Mouse (Mus musculus) thymus, adult 2 months (tissue): ENCODE results near the gene Zkscan17. TPM values are rescaled to one million over a fixed set of nuclear protein-coding genes. Genes with fewer than 3 reads are reported as not detected.
A peak's percentile ranks its signal among the peaks of the same experiment; 100 is the strongest.

Experiments
- DNase-seq: peaks from one replicate; pipeline ENCODE4 v3.0.0; 2021
- H3K27ac ChIP-seq: fragments of 200-500 bp; 2 replicates; pipeline ENCODE4 v1.5.1; 2012; ENCODE audit warnings: low read length, control low read depth; ENCODE audit not compliant: control insufficient read depth, insufficient read depth
- H3K27me3 ChIP-seq: fragments of 200-500 bp; 2 replicates; pipeline ENCODE4 v1.6.1; 2012; ENCODE audit warnings: mild to moderate bottlenecking, low read length, moderate library complexity, mixed read lengths; ENCODE audit not compliant: control insufficient read depth, insufficient read depth
- H3K36me3 ChIP-seq: fragments of 200-500 bp; 2 replicates; pipeline ENCODE4 v1.6.1; 2012; ENCODE audit warnings: mild to moderate bottlenecking, low read length, moderate library complexity; ENCODE audit not compliant: control insufficient read depth, insufficient read depth
- H3K4me1 ChIP-seq: fragments of 200-500 bp; replicated peaks from 2 replicates; pipeline ENCODE4 v1.6.1; 2012; ENCODE audit warnings: low read length; ENCODE audit not compliant: control insufficient read depth, insufficient read depth
- H3K4me3 ChIP-seq: fragments of 200-500 bp; 2 replicates; pipeline ENCODE4 v1.5.1; 2012; ENCODE audit warnings: mild to moderate bottlenecking, low read length, control low read depth, moderate library complexity; ENCODE audit not compliant: control insufficient read depth, insufficient read depth
- CTCF ChIP-seq: fragments of 200-500 bp; IDR thresholded peaks from 2 replicates; pipeline ENCODE4 v1.5.1; 2012; ENCODE audit warnings: mild to moderate bottlenecking, control low read depth, low read length, moderate library complexity, borderline replicate concordance; ENCODE audit not compliant: control insufficient read depth, poor library complexity, insufficient read depth; ENCODE audit errors: extremely low read depth
- POLR2A ChIP-seq: fragments of 200-500 bp; IDR thresholded peaks from 2 replicates; pipeline ENCODE4 v1.6.1; 2012; ENCODE audit warnings: mild to moderate bottlenecking, low read length, control low read depth, moderate library complexity; ENCODE audit not compliant: control insufficient read depth, poor library complexity, insufficient read depth; ENCODE audit errors: extremely low read depth
- WGBS: fragments of 180-500 bp; shearing (Covaris S2); methylation state at CpG from one replicate; pipeline ENCODE4 v1.1.7; 2018; 5-methylcytosine and 5-hydroxymethylcytosine counted together
- polyA plus RNA-seq: library from polyadenylated mRNA; depleted of rRNA; stranded (reverse); fragments of >200 nt; gene quantifications from 2 replicates; pipeline ENCODE4 v1.2.3, GENCODE M21; 2012

The Zkscan17 gene
- polyA plus RNA-seq, 1 experiment, result 15.9 TPM

DNA sequence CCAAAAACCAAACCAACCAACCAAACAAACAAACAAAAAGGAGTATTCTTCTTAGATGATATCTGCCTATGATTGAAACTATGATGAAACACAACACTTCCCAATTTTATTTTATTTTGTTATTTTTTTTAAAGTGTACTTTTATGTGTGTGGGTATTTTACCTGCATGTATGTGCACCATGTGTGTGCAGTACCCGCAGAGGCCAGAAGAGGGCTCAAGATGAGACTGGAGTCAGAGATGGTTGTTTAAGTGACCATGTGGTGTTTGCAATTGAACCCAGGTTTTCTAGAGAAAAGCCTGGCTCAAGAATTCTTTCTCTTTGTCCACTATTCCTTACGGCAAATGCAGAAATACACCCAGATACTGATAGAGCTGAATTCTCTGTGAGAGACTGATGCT, 2.4 kb downstream of the Zkscan17 start:
- no peak for DNase-seq
- WGBS, result 98% methylated on average over 2 of the region's 2 CpGs
- no peak overlapping the region for H3K4me3 ChIP-seq
- H3K27ac ChIP-seq, result no peak overlapping the region
- H3K36me3 ChIP-seq, result no peaks in the 10 kb centered on the region
- H3K4me1 ChIP-seq, result no peaks in the 10 kb centered on the region
- H3K27me3 ChIP-seq, result no peaks in the 10 kb centered on the region
- TF ChIP-seq POLR2A, result no peak
- TF ChIP-seq CTCF, result no peak

DNA sequence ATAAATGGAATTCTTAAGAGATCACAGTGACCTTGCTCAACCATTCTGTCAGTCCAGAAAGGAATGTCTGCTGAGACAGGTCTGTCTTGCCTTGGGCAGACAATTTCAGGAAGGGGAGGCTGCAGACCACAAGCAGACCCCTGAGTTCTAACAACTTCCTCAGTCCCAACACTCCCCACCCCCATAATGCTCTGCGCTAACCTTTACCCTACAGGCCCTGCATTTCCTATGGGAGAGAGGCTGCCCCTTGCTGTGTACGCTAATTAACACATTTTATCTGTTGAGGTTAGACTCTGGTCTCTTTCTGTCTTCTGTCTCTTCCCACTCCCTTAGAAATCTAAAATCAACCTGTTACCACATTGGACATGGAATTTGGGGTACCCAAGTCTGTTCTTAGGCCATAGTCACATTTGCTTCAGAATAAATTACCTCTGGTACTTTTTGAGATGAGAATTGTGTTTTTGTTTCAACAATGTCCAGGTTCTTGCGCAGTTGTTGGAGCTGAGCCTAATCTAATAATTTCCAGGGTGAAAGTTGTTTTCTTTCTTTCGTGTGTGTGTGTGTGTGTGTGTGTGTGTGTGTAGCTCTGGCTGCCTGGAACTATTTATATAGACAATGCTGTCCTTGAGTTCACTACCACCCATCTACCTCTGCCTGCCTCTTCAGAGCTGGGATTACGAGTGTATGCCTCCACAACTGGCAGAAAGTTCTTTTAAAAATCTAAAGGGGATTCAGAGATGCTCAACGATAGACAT, 6.6 kb downstream of the Zkscan17 start:
- Histone ChIP-seq H3K36me3 (no peaks in the 10 kb centered on the region), H3K27me3 (no peaks in the 10 kb centered on the region), H3K27ac (no peak overlapping the region), H3K4me3 (no peak overlapping the region), H3K4me1 (no peaks in the 10 kb centered on the region; the same call in 1 of the 2 replicates)
- DNase-seq, result no peak
- no peak for TF ChIP-seq POLR2A
- no peak for TF ChIP-seq CTCF
- 92% methylated on average over 6 of the region's 6 CpGs for WGBS

DNA sequence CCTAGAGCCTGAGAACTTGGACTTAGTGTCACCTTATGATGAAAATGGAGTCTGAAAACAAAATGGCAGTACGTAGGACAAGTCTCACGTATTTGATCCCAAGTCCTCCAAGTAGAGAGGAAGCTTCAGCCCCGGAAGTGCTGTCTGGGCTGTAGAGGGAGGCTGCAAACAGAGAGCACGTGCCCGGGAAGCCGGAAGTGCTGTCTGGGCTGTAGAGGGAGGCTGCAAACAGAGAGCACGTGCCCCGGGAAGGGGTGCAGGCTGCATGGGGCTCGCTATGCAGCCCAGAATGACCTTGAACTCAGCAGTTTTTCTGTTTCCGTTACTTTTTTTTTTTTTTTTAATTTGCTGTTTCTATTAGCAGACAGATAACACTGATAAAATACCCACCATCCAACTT, 8.3 kb downstream of the Zkscan17 start:
- TF ChIP-seq CTCF (no peak), POLR2A (no peak)
- H3K27me3 ChIP-seq, result no peaks in the 10 kb centered on the region
- no peak overlapping the region for H3K4me3 ChIP-seq
- WGBS, result 48% methylated on average over 10 of the region's 10 CpGs
- H3K4me1 ChIP-seq, result no peaks in the 10 kb centered on the region; the same call in 1 of the 2 replicates
- no peaks in the 10 kb centered on the region for H3K36me3 ChIP-seq
- DNase-seq, result peak; percentile 28
- H3K27ac ChIP-seq, result no peak overlapping the region

DNA sequence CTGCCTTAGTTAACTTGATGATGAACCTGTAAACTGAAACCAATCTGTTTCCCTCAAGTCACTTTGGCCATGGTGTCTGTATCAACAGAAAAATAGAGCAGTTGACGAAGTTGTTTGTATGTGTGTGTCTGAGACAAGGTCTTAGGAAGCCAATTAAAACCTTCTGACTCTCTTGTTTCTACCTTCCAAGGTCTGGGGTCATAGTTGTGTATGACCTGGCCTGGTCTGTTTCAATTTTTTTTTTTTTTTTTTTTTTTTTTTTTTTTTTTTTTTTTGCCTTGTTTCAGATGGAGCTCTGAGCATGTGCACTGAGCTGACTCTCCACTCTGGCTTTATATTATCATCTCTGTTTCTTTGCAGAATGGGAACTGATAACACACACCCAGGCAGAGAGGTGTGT, 9.1 kb downstream of the Zkscan17 start:
- Histone ChIP-seq H3K27ac (no peak overlapping the region), H3K4me1 (no peaks in the 10 kb centered on the region; the same call in 1 of the 2 replicates), H3K36me3 (no peaks in the 10 kb centered on the region), H3K27me3 (no peaks in the 10 kb centered on the region), H3K4me3 (no peak overlapping the region)
- TF ChIP-seq POLR2A (no peak), CTCF (no peak)
- DNase-seq, result no peak
- WGBS, result 94% methylated on average over 1 of the region's 1 CpGs

- 79% methylated on average over 3 of the region's 3 CpGs for WGBS
- no peak overlapping the region for H3K27ac ChIP-seq
- TF ChIP-seq CTCF (no peak), POLR2A (no peak)
- no peaks in the 10 kb centered on the region for H3K27me3 ChIP-seq
- H3K4me1 ChIP-seq, result no peaks in the 10 kb centered on the region; the same call in 1 of the 2 replicates
- DNase-seq, result no peak
- no peak overlapping the region for H3K4me3 ChIP-seq
- no peaks in the 10 kb centered on the region for H3K36me3 ChIP-seq
These were observed 11.8 kb downstream of the Zkscan17 start for GRCm38 (mm10) chr11:59514789-59515188.

- Histone ChIP-seq H3K36me3 (no peaks in the 10 kb centered on the region), H3K27ac (no peak overlapping the region), H3K4me1 (no peaks in the 10 kb centered on the region; the same call in 1 of the 2 replicates), H3K27me3 (no peaks in the 10 kb centered on the region), H3K4me3 (no peak overlapping the region)
- no peak for DNase-seq
- TF ChIP-seq CTCF (no peak), POLR2A (no peak)
- WGBS, result 91% methylated on average over 6 of the region's 6 CpGs
These were observed 12.2 kb downstream of the Zkscan17 start for GRCm38 (mm10) chr11:59514381-59514780.
